Mouse (Mus musculus): ENCODE results near the gene Epor. TPM values are rescaled to one million over a fixed set of nuclear protein-coding genes. Genes with fewer than 3 reads are reported as not detected.
A peak's percentile ranks its signal among the peaks of the same experiment; 100 is the strongest.

Gene Epor
- polyA plus RNA-seq, 1 experiment, result 8.8 TPM

DNA sequence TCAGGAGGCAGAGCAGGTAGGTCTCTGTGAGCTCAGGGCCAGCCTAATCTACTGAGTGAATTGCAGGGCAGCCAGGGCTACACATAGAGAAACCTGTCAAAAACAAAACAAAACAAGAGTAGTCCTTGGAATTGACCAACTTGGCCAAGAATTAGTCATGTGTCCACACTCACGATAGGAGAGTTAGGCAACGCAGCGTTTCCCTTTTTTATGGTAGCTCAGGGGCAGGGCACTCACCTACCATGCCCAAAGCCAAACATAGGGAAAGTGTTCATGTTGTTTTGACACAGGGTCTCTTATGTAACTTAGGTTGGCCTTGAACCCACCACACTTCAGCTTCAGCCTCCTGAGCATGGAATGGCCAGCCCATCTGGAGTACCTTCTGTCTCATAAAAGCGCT is 6.0 kb upstream of the Epor start:
- DNase-seq (ENCODE audit: extremely low spot score in 1 of 2, low spot score in 1 of 2), result no peak

DNA sequence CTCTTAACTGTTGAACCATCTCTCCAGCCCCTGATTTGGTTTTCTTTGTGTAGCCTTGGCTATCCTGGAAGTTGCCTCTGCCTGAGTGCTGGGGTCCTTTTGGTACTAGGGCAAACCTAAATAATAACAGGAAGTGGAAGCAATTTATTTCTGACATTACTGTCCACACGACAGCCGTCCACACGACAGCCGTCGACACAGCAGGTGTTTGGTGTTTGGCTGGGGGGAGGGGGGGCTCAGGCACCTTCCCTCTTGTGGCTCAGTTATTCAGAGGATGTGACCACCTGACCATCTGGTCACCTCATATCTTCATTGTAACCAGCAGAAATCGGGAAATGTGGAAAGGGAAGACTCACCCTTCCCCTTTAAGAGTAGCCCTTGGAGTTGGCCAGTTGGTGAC is 5.6 kb upstream of the Epor start:
- DNase-seq (ENCODE audit: extremely low spot score in 1 of 2, low spot score in 1 of 2), result no peak

DNA sequence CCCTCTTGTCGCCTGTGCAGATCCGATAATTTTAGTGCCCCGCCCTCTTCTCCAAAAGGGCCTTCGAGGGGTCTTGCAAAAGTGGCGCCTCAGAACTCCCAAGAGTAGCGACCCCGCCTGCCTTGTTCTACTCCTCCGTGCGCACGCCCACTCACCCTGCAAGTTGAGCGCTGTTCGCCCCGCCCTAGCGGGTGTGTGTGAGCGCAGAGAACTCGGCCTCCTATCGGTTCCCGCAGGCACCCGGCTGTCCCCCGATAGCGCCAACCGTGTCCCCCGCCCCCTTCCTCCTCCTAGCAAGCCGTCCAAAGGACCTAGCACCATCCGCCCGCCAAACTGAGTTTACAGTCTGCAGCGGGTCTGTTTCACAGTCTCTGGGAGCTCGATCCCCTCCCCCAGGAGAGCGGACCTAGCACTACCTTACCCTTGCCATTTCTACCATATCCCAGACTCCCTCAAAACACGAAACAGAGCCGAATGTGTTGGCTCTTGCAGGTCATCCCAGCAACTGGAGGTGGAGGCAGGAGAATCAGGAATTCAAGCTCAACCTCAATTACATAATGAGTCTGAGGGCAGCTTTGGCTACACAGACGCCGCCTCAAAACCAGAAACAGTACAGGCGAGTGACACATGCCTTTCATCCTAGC is 768 bp downstream of the Epor start:
- peak in 1 of 2 experiments; percentile 85 for DNase-seq (ENCODE audit: extremely low spot score in 1 of 2, low spot score in 1 of 2)

DNA sequence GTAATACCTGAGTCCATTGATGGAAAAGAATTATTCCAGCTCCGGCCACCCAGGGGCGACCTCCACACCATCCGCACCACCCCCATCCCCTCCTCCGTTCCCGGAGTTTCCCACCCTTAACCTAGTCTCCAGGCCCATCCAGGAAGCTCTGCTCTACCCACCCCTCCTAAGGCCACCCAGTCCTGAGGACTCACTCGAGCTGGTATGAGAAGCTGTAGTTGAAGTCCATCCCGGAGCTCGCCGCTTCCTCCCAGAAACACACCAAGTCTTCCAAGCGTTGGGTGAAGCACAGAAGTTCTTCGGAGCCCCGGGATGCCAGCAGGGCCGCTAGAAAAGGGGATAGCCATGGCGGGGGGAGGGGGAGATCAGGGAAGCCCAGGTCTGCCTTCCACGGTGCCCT is 1.3 kb downstream of the Epor start:
- DNase-seq (ENCODE audit: extremely low spot score in 1 of 2, low spot score in 1 of 2), result no peak

DNA sequence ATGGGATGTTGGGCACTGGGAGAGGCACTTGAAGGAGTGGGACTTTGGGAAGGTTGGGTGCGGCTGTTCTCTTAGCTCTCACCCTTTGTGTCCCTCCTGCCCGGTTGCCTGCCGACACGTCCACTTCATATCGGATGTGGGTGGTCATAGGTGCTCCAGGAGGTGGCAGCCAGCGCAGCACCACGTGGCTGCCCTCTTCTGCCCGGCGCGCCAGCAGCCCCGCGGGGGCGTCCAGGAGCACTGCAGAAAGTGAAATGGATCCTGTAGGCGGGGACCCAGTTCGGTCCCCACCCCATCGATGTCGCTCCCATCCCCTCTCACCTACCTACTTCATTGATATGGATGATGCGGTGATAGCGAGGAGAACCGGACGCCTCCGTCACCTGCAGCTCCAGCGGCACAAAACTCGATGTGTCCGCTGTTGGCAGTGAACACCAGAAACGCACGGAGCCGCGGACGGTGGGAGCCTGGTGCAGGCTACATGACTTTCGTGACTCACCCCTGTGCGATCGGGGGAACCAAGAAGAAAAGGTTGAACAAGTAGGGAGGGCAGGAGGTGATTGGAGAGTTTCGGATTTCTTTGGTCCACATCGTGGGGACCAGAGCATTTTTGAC is 1.8 kb downstream of the Epor start:
- DNase-seq (ENCODE audit: extremely low spot score in 1 of 2, low spot score in 1 of 2), result peak in 1 of 2 experiments; percentile 40

DNA sequence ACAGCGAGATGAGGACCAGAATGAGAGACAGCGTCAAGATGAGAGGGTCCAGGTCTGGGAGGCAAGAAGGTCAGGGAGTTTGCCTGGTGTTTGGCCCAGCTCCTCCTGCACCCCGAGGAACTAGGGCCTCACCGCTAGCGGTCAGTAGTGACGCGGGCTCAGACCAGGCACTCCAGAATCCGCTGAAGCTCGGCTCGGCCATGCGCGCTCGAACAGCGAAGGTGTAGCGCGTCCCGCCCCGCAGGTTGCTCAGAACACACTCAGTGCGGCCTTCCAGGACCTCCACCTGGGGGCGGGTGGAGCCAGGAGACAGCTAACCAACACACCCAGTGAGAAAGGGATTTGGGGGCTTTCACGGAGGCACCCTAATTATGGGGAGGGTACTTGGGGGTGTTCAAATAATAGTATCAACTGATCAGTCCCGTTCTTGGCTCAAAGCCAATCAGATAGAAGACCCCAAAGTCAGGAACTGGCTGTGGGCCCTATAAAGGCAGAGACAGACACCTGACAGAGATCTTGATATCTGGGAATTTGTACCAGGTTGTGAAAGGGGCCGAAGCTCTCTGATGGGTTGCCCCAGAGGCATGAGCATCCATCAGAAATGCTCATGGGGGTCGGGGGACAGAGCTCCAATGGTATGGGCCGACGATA is 2.6 kb downstream of the Epor start:
- peak in 1 of 2 experiments; percentile 8 for DNase-seq (ENCODE audit: extremely low spot score in 1 of 2, low spot score in 1 of 2)

DNA sequence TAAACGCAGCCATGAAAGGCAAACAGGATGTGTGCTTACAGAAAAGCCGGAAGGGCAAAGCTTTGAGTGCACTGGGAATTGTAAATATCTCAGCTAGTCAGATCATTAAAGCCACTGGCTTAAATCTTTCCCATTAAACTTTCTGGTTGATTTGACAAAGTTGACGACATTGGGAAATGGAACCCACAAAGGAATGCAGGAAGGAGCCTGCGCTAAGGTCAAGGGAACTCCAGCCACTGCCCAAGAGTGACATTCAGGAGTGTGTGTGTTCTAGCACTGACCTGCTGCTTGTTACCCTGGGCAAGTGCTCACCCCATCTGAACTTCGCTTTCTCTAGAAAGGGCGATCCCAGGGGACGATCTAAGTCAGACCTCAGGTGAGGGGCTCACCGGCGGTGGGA is 3.2 kb downstream of the Epor start:
- no peak for DNase-seq (ENCODE audit: extremely low spot score in 1 of 2, low spot score in 1 of 2)

DNA sequence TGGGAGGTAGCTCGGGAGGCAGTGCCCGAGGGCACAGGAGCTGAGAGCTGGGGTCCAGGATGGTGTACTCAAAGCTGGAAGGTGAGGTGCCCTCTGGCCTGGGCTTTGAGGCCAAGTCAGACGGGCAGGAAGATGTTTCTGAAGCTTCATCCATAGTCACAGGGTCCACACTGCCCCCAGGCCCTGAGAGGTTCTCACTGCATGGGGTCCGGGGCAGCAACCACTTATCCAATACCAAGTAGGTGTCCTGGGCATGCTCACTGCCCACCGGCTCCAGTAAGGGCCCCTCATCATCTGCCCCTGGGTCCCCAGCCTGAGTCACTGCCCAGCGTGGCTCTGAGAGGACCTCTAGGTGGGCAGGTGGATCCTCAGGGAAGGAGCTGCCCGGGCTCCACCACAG is 4.1 kb downstream of the Epor start:
- DNase-seq (ENCODE audit: extremely low spot score in 1 of 2, low spot score in 1 of 2), result no peak

DNA sequence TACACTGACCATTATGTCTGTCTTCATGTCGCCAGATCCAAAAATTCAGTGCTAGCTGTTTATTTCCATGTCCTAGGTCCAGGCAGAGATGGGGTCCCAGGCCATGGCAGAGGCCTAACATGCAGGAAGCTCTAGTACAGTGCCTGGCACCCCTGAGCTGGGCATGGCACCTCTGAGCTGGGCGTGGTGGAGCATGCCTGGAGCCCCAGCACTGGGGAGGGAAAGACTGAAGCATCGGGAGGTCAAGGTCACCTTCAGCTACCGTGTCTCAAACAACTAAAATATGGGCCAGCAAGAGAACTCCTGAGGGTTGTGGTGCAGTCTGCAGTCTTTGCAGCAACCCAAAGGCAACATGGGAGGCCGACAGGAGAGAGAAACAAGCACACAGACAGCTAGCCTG is 4.9 kb downstream of the Epor start:
- no peak for DNase-seq (ENCODE audit: extremely low spot score in 1 of 2, low spot score in 1 of 2)

DNA sequence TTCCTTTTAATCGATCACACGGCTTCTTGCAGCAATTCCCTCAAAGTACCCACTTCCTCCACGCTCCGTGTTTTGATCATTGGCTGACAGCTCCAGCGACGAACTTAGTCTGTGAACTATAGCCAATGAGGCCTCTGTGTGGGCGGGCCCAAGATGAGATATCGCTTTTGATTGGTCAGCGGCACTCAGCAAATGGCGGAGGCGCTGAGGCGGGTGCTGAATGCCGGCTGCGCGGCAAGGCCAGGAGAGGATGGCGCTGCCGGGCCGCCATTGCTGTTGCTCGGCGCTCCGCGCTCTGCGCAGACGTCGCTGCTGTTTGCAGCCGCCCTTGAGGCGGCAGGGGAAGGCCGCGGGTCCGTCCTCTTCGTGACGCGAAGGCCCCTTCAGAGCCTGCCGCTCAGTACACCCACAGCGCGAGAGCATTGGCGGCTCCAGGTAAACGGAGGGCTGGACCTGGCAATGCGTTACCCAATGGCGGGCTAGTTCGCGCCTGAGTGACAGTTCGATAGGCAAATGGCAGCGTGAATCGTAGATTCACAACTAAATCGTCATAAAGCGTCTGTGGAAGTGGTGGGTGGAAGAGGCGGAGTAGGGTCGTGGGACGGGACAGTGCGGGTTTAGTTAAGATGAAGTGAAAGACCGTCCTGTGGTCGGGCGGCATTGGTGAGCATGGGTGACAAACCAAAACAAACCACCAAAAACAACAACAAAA is 7.6 kb downstream of the Epor start, which contains the start of gene Swsap1:
TSS of gene Swsap1 (plus strand) at position 186 of the 712 bp plus-strand sequence.
- DNase-seq (ENCODE audit: extremely low spot score in 1 of 2, low spot score in 1 of 2), result peak; percentile 98 to 100

DNA sequence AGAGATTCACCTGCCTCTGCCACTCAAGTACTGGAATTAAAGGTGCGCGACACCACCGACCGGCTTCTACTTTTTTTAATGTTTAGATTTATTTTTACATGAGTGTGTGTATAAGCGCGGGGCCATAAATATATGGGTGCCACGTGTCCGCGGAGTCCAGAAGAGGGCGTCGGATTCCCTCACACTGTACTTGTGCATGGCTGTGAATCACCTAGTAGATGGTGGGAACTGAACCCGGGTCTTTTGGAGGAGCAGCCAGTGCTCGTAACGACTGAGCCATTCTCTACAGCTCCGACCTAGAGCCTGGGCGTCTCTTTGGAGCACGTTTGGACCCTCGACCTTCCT is 8.1 kb downstream of the Epor start:
- no peak for DNase-seq (ENCODE audit: extremely low spot score in 1 of 2, low spot score in 1 of 2)

DNA sequence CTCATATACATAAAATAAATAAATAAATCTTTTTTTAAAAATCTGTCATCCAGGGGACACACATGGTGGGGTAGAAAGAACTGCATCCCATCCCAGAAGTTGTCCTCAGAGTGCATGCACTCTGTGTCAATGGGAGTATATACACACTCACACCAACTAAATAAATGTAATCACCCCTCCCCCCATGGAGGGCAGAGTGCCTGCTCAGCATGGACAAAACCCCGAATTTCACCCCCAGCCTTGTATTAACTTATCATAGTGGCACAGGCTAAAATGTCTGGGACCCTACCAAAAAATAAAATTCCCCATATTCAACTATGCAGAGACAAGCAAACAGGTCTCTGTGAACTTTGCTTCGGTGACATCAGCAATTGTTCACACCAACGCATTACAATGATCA is 8.7 kb downstream of the Epor start:
- peak in 1 of 2 experiments; percentile 16 for DNase-seq (ENCODE audit: extremely low spot score in 1 of 2, low spot score in 1 of 2)

DNA sequence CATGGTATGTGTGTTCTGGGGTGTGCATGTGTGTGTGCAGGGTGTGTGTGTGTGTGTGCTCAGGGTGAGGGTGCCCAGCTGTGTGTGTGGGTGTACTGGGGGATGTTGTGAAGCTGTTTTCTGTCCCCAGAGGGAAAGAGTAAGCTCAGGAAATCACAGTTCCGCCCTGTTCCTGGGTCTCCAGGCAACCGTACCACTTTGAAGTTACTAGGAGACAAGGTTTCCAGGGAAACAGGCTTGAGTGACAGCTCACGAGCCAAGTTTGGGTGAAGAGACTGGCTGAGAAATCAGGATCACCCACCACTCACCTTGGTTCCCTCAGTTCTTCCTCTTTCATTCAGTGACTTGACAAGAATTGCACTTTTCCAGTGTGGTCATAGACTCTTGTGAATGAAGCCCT is 9.7 kb downstream of the Epor start:
- DNase-seq (ENCODE audit: extremely low spot score in 1 of 2, low spot score in 1 of 2), result peak; percentile 78 to 86

DNA sequence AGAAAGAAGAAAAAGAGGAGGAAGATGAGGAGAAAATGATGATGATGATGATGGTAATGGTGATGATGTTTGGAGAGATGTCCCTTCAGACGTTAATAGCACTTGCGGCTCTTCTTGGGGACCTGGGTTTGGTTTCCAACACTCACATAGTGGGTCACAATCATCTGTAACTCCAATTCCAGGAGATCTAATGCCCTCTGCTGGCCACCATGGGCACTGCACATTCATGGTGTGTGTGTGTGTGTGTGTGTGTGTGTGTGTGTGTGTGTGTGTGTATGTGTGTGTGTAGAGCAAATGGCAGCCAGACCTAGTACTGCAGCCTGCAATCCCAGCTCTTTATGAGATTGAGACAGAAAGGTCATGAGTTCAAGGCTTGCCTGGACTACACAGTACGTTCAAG is 11.3 kb downstream of the Epor start:
- peak in 1 of 2 experiments; percentile 13 for DNase-seq (ENCODE audit: extremely low spot score in 1 of 2, low spot score in 1 of 2)

DNA sequence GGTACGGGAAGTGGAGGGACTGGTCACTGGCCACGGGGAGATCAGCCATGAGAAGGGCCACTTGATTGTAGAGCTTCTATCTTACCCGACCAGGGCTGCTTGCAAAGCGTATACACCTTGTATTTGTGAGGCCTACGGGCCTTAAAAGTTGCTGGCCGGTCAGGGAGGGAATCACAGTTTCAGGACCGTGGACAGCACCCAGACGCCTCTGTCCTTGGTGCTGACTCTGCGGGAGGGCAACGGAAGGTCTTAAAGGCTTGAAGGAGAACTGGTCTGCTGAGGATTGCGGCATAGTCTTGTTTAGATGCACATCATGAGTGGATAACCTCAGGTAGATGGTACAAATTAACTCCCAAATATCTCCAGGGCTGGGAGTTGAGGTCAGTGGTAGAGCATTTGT is 13.0 kb downstream of the Epor start:
- peak in 1 of 2 experiments; percentile 40 for DNase-seq (ENCODE audit: extremely low spot score in 1 of 2, low spot score in 1 of 2)

DNA sequence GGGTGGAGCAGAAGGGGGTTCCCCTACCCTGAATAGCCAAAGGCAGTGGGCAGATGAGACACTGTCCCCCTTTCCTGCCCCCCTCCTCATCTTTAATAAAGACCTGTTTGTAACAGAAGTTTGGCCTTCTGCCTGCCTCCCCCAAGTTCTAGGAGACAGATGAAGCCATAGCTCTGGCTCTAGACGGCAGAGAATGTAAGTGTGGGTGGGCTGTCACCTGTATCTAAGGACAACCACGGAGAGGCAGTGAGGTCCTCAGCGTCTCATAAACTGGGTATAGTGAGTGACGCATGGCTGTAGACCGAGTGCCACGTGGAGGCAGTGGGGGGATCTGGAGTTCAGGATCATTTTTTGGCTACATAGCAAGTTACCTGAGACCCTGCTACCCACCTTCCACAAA is 14.5 kb downstream of the Epor start:
- DNase-seq (ENCODE audit: extremely low spot score in 1 of 2, low spot score in 1 of 2), result peak in 1 of 2 experiments; percentile 55

DNA sequence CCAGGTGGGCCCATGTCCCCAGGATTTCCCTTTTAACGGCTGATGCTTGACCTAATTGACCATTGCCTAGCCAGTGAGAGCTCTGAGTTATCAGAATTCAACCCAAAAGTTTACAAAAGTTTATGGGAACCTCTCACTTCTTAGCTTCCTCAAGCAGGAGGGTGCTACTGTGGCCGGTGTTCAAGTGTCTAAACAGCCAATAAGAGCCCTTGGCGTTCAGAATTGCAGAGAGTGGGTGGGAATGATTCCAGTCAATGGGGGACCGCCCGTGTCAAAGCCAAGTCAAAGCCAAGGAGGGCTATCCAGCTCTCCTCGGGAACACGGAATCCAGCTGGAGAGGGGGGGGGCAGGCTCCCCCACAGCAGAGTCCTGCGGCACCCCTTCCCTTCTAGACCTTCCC is 15.2 kb downstream of the Epor start:
- no peak for DNase-seq (ENCODE audit: extremely low spot score in 1 of 2, low spot score in 1 of 2)

DNA sequence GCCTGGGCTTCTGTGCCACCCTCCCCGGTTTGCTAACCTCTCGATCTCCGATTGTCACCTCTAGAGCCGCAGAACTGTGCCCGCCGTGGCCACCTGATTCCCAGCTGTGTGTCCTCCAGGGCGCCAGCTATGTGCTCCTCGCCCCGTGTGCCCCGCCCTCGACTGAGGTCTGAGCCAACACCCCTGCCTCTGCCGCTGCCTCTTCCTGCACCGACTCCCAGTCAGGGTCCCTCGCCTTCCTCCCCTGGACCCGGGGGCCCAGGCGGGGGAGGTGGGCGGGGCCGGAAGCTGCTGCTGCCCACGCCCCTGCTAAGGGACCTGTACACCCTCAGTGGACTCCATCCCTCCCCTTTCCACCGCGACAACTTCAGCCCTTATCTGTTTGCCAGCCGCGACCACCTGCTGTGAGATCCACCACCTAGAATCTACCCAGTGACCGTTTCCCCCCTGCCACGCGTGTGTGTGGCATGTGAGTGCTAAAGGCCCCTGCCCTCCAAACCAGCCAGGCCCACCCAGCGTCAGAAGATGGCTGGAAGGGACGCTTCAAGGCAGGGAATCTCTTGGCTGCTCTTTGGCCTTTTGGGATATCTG is 15.7 kb downstream of the Epor start:
- no peak for DNase-seq (ENCODE audit: extremely low spot score in 1 of 2, low spot score in 1 of 2)

DNA sequence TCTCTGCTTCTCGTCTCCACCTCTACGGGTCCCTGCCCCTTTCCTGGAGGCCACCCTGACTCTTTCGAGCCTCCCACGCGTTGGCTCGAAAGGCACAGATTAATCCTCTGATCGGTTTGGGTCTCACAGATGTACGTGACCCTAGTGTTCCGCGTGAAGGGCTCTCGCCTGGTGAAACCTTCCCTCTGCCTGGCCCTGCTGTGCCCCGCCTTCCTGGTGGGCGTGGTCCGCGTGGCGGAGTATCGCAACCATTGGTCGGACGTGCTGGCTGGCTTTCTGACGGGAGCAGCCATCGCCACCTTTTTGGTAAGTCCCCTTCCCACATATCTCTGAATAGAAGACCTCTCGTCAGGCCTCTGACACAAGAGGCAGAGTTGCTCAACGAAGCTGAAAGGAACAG is 19.0 kb downstream of the Epor start:
- DNase-seq (ENCODE audit: extremely low spot score in 1 of 2, low spot score in 1 of 2), result no peak

DNA sequence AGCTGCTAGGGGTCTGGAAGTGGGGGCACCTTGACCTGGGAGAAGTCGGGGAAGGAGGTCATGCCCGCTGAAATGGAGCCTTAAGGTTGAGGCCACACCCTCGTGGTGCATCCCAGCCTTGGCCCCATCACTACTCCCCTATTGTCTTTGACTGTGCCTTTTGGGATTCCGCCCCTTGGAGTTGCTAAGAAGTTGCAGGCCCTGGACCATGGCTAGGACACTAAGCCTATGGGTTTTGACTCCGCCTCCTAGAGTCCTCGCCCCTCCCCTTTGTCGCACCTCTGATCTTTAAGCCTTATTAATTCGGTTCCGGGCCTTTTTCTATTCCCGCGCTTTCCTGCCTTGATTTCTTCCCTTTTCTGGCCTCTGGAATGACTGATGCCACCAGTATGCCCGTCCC is 19.7 kb downstream of the Epor start:
- no peak for DNase-seq (ENCODE audit: extremely low spot score in 1 of 2, low spot score in 1 of 2)

DNA sequence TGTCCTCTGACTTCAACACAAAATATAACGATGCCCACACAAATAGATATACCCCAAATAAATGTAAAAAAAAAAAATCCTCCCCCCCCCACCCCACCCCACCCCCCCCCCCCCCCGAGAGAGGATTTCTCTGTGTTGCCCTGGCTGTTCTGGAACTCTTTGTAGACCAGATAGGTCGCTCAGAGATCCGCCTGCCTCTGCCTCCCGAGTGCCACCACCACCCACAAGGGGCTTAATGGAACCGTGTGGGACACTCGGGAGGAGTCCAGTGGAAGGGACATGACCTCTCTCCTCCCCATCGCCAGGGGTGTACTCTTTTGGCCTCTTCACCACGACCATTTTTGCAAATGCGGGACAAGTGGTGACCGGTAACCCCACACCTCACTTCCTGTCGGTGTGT is 20.3 kb downstream of the Epor start:
- no peak for DNase-seq (ENCODE audit: extremely low spot score in 1 of 2, low spot score in 1 of 2)

Data from frontal cortex, adult 2 months (tissue).